Mouse (Mus musculus) lung, embryonic 14.5 days (tissue): ENCODE measurements around the gene Cfap61. TPM values are rescaled to one million over a fixed set of nuclear protein-coding genes. Genes with fewer than 3 reads are reported as not detected.

ENCODE experiments used
- ATAC-seq: fragments of 200-750 bp; cut with Nextera tagmentation; 2 replicates; pipeline ENCODE4 v1.8.0; 2017; ENCODE audit warnings: mild to moderate bottlenecking, moderate TSS enrichment, moderate library complexity; ENCODE audit not compliant: insufficient read depth
- DNase-seq: peaks from one replicate; pipeline ENCODE4 v3.0.0-alpha.2; 2015
- H3K27ac ChIP-seq: fragments of 300-500 bp; sonication (generic); 2 replicates; pipeline ENCODE4 v1.5.1; 2014; ENCODE audit warnings: low read depth, mild to moderate bottlenecking, moderate library complexity
- H3K27me3 ChIP-seq: fragments of 300-500 bp; sonication (generic); 2 replicates; pipeline ENCODE4 v1.6.1; 2014; ENCODE audit warnings: low read length, control low read depth; ENCODE audit not compliant: insufficient read depth
- H3K36me3 ChIP-seq: fragments of 300-500 bp; sonication (generic); 2 replicates; pipeline ENCODE4 v1.6.1; 2014; ENCODE audit warnings: control low read depth; ENCODE audit not compliant: insufficient read depth
- H3K4me1 ChIP-seq: fragments of 300-500 bp; sonication (generic); 2 replicates; pipeline ENCODE4 v1.6.1; 2014; ENCODE audit warnings: antibody characterized with exemption, control low read depth; ENCODE audit not compliant: insufficient read depth
- H3K4me2 ChIP-seq: fragments of 300-500 bp; sonication (generic); 2 replicates; pipeline ENCODE4 v1.6.1; 2014; ENCODE audit warnings: mild to moderate bottlenecking
- H3K4me3 ChIP-seq: fragments of 300-500 bp; sonication (generic); 2 replicates; pipeline ENCODE4 v1.5.1; 2014; ENCODE audit warnings: low read depth, low read length
- H3K9ac ChIP-seq: fragments of 300-500 bp; sonication (generic); 2 replicates; pipeline ENCODE4 v1.6.1; 2014
- H3K9me3 ChIP-seq: fragments of 300-500 bp; sonication (generic); 2 replicates; pipeline ENCODE4 v1.6.1; 2016; ENCODE audit warnings: low read depth, low read length, control low read depth
- CTCF ChIP-seq: IDR thresholded peaks from 2 replicates; pipeline ENCODE4 v1.5.1; 2016; ENCODE audit warnings: antibody characterized with exemption, low read depth
- WGBS: fragments of 180-500 bp; shearing (Covaris S2); extraction: QIAGEN DNeasy Blood & Tissue Kit; methylation state at CpG from one replicate; pipeline ENCODE4 v1.1.7; 2014; 5-methylcytosine and 5-hydroxymethylcytosine counted together
- polyA plus RNA-seq: library from polyadenylated mRNA; unstranded; fragments of >200 nt; fragmentation: Nextera tagmentation; extraction: Ambion mirVana; gene quantifications from 2 replicates; pipeline ENCODE4 v1.2.1, GENCODE M21; 2014

Cfap61 gene
- polyA plus RNA-seq, 1 experiment from 2014 or later: not detected

- Histone ChIP-seq H3K4me1 (no peaks in the 10 kb centered on the region), H3K9me3 (no peaks in the 10 kb centered on the region), H3K9ac (no peak overlapping the region), H3K4me2 (no peak overlapping the region), H3K36me3 (peaks cover 89% of the 10 kb centered on the region), H3K27ac (no peak overlapping the region), H3K4me3 (no peak overlapping the region), H3K27me3 (no peaks in the 10 kb centered on the region)
- DNase-seq (no peak), ATAC-seq (no peak)
- 0 out of 2 replicates have a peak, but pooled peaks have one; percentile 12 for TF ChIP-seq CTCF
- 81% methylated on average over 8 of the region's 8 CpGs for WGBS
Observed at GRCm38 (mm10) chr2:145920941-145921650, 13.5 kb upstream of the Cfap61 start.

- Histone ChIP-seq H3K4me1 (no peaks in the 10 kb centered on the region; the same call in 1 of the 2 replicates), H3K9me3 (no peaks in the 10 kb centered on the region), H3K9ac (no peak overlapping the region), H3K4me3 (no peak overlapping the region), H3K36me3 (peaks cover 1% of the 10 kb centered on the region; the same call in 1 of the 2 replicates), H3K27me3 (no peaks in the 10 kb centered on the region), H3K4me2 (no peak overlapping the region), H3K27ac (no peak overlapping the region)
- ATAC-seq: no peak
- TF ChIP-seq CTCF: no peak
- WGBS: 75% methylated on average over 8 of the region's 8 CpGs
- no peak for DNase-seq
Observed at GRCm38 (mm10) chr2:145936975-145937374, 2.4 kb downstream of the Cfap61 start.

GRCm38 (mm10) chr2:145941403-145941802 lies 6.8 kb downstream of the Cfap61 start:
- 42% methylated on average over 3 of the region's 3 CpGs for WGBS
- ATAC-seq (no peak), DNase-seq (peak; percentile 13)

GRCm38 (mm10) chr2:145944286-145944685 lies 9.7 kb downstream of the Cfap61 start:
- ATAC-seq (no peak), DNase-seq (no peak)
- WGBS: 77% methylated on average over 3 of the region's 3 CpGs
- H3K4me1 ChIP-seq: no peaks in the 10 kb centered on the region
- H3K36me3 ChIP-seq: no peaks in the 10 kb centered on the region
- H3K27ac ChIP-seq: no peak overlapping the region
- no peak overlapping the region for H3K9ac ChIP-seq
- H3K4me2 ChIP-seq: no peak overlapping the region
- no peak overlapping the region for H3K4me3 ChIP-seq
- H3K9me3 ChIP-seq: no peaks in the 10 kb centered on the region
- TF ChIP-seq CTCF: no peak
- no peaks in the 10 kb centered on the region for H3K27me3 ChIP-seq

More at GRCm38 (mm10) chr2:145941403-145941802, 6.8 kb downstream of the Cfap61 start:
- no peak overlapping the region for H3K4me3 ChIP-seq
- no peaks in the 10 kb centered on the region for H3K4me1 ChIP-seq
- no peak overlapping the region for H3K4me2 ChIP-seq
- TF ChIP-seq CTCF: no peak
- H3K27me3 ChIP-seq: no peaks in the 10 kb centered on the region
- H3K9me3 ChIP-seq: no peaks in the 10 kb centered on the region
- H3K9ac ChIP-seq: no peak overlapping the region
- no peak overlapping the region for H3K27ac ChIP-seq
- no peaks in the 10 kb centered on the region for H3K36me3 ChIP-seq

GRCm38 (mm10) chr2:145948402-145948954 lies 13.9 kb downstream of the Cfap61 start:
- Histone ChIP-seq H3K27me3 (no peaks in the 10 kb centered on the region), H3K4me2 (no peak overlapping the region), H3K4me3 (no peak overlapping the region), H3K36me3 (no peaks in the 10 kb centered on the region), H3K9ac (no peak overlapping the region), H3K9me3 (no peaks in the 10 kb centered on the region), H3K27ac (no peak overlapping the region), H3K4me1 (no peaks in the 10 kb centered on the region)
- DNase-seq: no peak
- TF ChIP-seq CTCF: no peak
- whole genome bisulfite sequencing: 74% methylated on average over 7 of the region's 7 CpGs
- ATAC-seq: no peak

- Histone ChIP-seq H3K27me3 (no peaks in the 10 kb centered on the region), H3K36me3 (no peaks in the 10 kb centered on the region), H3K9me3 (no peaks in the 10 kb centered on the region), H3K4me3 (no peak overlapping the region), H3K9ac (no peak overlapping the region), H3K4me1 (no peaks in the 10 kb centered on the region), H3K4me2 (no peak overlapping the region), H3K27ac (no peak overlapping the region)
- WGBS: 35% methylated on average over 11 of the region's 11 CpGs
- ATAC-seq (no peak), DNase-seq (no peak)
- no peak for TF ChIP-seq CTCF
Observed at GRCm38 (mm10) chr2:145949475-145950068, 15.0 kb downstream of the Cfap61 start.

- no peak for DNase-seq
- no peak overlapping the region for H3K4me2 ChIP-seq
- no peaks in the 10 kb centered on the region for H3K9me3 ChIP-seq
- H3K4me1 ChIP-seq: no peaks in the 10 kb centered on the region
- no peak overlapping the region for H3K4me3 ChIP-seq
- ATAC-seq: no peak
- H3K27me3 ChIP-seq: no peaks in the 10 kb centered on the region
- TF ChIP-seq CTCF: no peak
- no peak overlapping the region for H3K9ac ChIP-seq
- 20% methylated on average over 10 of the region's 10 CpGs for WGBS
- no peaks in the 10 kb centered on the region for H3K36me3 ChIP-seq
- no peak overlapping the region for H3K27ac ChIP-seq
Observed at GRCm38 (mm10) chr2:145950239-145950638, 15.7 kb downstream of the Cfap61 start.
